Mouse (Mus musculus) ES-E14 (cell line): ENCODE measurements around the gene Abr. TPM values are rescaled to one million over a fixed set of nuclear protein-coding genes. Genes with fewer than 3 reads are reported as not detected.

Source experiments
- DNase-seq: peaks from one replicate; pipeline ENCODE4 v3.0.0-alpha.2; 2013; ENCODE audit warnings: low read depth, low spot score
- H3K27ac ChIP-seq: 2 replicates; pipeline ENCODE4 v1.5.1; 2012; ENCODE audit warnings: low read depth, mild to moderate bottlenecking, low read length, moderate library complexity, mixed read lengths; ENCODE audit not compliant: poor library complexity, insufficient read depth, severe bottlenecking
- H3K36me3 ChIP-seq: 2 replicates; pipeline ENCODE4 v1.6.1; 2012; ENCODE audit warnings: mild to moderate bottlenecking, low read length, moderate library complexity, mixed read lengths; ENCODE audit not compliant: control insufficient read depth, poor library complexity, insufficient read depth, severe bottlenecking
- H3K4me1 ChIP-seq, 2 experiments: fragments of 150-350 bp in 1 of 2; sonication (generic) in 1 of 2; 2 replicates each; pipeline ENCODE4 v1.6.1; 2012; ENCODE audit warnings: low read length in 2 of 2, mild to moderate bottlenecking in 1 of 2, mixed read lengths in 1 of 2; ENCODE audit not compliant: control insufficient read depth in 2 of 2, insufficient read depth in 2 of 2, poor library complexity in 1 of 2
- H3K4me3 ChIP-seq, 2 experiments: fragments of 150-350 bp in 1 of 2; sonication (generic) in 1 of 2; 2 replicates each; pipeline ENCODE4 v1.5.1; 2012; ENCODE audit warnings: low read length in 2 of 2, low read depth in 1 of 2, mild to moderate bottlenecking in 1 of 2, mixed read lengths in 1 of 2; ENCODE audit not compliant: insufficient read depth in 1 of 2, poor library complexity in 1 of 2, severe bottlenecking in 1 of 2
- H3K9ac ChIP-seq: 2 replicates; pipeline ENCODE4 v1.6.1; 2012; ENCODE audit warnings: low read depth, mild to moderate bottlenecking, low read length, mixed read lengths; ENCODE audit not compliant: poor library complexity, insufficient read depth, severe bottlenecking
- H3K9me3 ChIP-seq: fragments of 150-350 bp; sonication (generic); 2 replicates; pipeline ENCODE4 v1.6.1; 2012; ENCODE audit warnings: low read depth, mild to moderate bottlenecking, low read length; ENCODE audit not compliant: control insufficient read depth, insufficient read depth
- CHD2 ChIP-seq: IDR thresholded peaks from 2 replicates; pipeline ENCODE4 v1.6.1; 2014; ENCODE audit warnings: mild to moderate bottlenecking, low read depth, low read length, inconsistent platforms
- HCFC1 ChIP-seq: IDR thresholded peaks from 2 replicates; pipeline ENCODE4 v1.6.1; 2012; ENCODE audit warnings: low read length, inconsistent platforms, borderline replicate concordance; ENCODE audit not compliant: insufficient read depth
- MAFK ChIP-seq: IDR thresholded peaks from 2 replicates; pipeline ENCODE4 v1.6.1; 2014; ENCODE audit warnings: mild to moderate bottlenecking, low read depth, low read length, inconsistent platforms; ENCODE audit not compliant: insufficient read depth
- ZC3H11A ChIP-seq: IDR thresholded peaks from 2 replicates; pipeline ENCODE4 v1.6.1; 2012; ENCODE audit warnings: low read depth, mild to moderate bottlenecking, inconsistent platforms, low read length, borderline replicate concordance
- ZNF384 ChIP-seq: IDR thresholded peaks from 2 replicates; pipeline ENCODE4 v1.6.1; 2012; ENCODE audit warnings: low read depth, low read length, inconsistent platforms
- in situ Hi-C, 2 experiments: fragments of 600-800 bp; cut with MboI; formaldehyde crosslinking; loops; one replicate each; pipeline ENCODE4 v1.15.1; 2025; ENCODE audit warnings: low sequenced_read_pairs in 2 of 2, inconsistent platforms in 1 of 2; ENCODE audit not compliant: unreplicated experiment in 2 of 2
- total RNA-seq: library from RNA; depleted of rRNA; stranded (reverse); fragments of 300-350 nt; gene quantifications from 2 replicates; pipeline ENCODE4 v1.2.3, GENCODE M21; 2012

Abr gene
- total RNA-seq, 1 experiment: 28.6 TPM

- Histone ChIP-seq H3K9me3 (no peaks in the 10 kb centered on the region), H3K36me3 (no peaks in the 10 kb centered on the region), H3K27ac (no peak overlapping the region), H3K4me3 (no peak overlapping the region), H3K9ac (no peak overlapping the region), H3K4me1 (peaks cover 3 to 6% of the 10 kb centered on the region in 2 experiments; a peak in 2 of 4 replicates)
- in situ Hi-C loops: no loop called here
- no peak for DNase-seq
- TF ChIP-seq ZC3H11A (peak; percentile 31; the same call in 1 of the 2 replicates), MAFK (no peak)
Measured at GRCm38 (mm10) chr11:76536576-76537354, 85.3 kb downstream of the Abr start.

GRCm38 (mm10) chr11:76532001-76532400 lies 90.1 kb downstream of the Abr start:
- no peaks in the 10 kb centered on the region; the same call in 1 of the 2 replicates for H3K36me3 ChIP-seq
- in situ Hi-C loops: no loop called here
- no peak overlapping the region for H3K4me3 ChIP-seq
- peaks cover 4 to 24% of the 10 kb centered on the region in 2 experiments; a peak in 3 of 4 replicates for H3K4me1 ChIP-seq
- DNase-seq: no peak
- no peak overlapping the region for H3K9ac ChIP-seq
- no peaks in the 10 kb centered on the region for H3K9me3 ChIP-seq
- TF ChIP-seq CHD2 (no peak), ZC3H11A (no peak), HCFC1 (no peak), ZNF384 (no peak), MAFK (no peak)
- H3K27ac ChIP-seq: no peak overlapping the region

- Histone ChIP-seq H3K4me3 (no peak overlapping the region), H3K36me3 (no peaks in the 10 kb centered on the region; the same call in 1 of the 2 replicates), H3K9ac (no peak overlapping the region), H3K9me3 (no peaks in the 10 kb centered on the region), H3K4me1 (peaks cover 4 to 24% of the 10 kb centered on the region in 2 experiments; a peak in 3 of 4 replicates), H3K27ac (no peak overlapping the region; the same call in 1 of the 2 replicates)
- no peak for DNase-seq
- TF ChIP-seq CHD2 (no peak), ZC3H11A (no peak), MAFK (no peak), ZNF384 (no peak), HCFC1 (no peak)
- in situ Hi-C loops: no loop called here
Measured at GRCm38 (mm10) chr11:76530966-76531678, 91.0 kb downstream of the Abr start.

- TF ChIP-seq CHD2 (no peak), ZC3H11A (no peak), MAFK (no peak), HCFC1 (no peak), ZNF384 (no peak)
- no peak overlapping the region for H3K9ac ChIP-seq
- H3K9me3 ChIP-seq: no peaks in the 10 kb centered on the region
- H3K27ac ChIP-seq: no peak overlapping the region
- DNase-seq: no peak
- H3K4me1 ChIP-seq: peaks cover 2 to 22% of the 10 kb centered on the region in 2 experiments; a peak in 3 of 4 replicates
- no peak overlapping the region for H3K4me3 ChIP-seq
- in situ Hi-C loops: no loop called here
- no peaks in the 10 kb centered on the region; the same call in 1 of the 2 replicates for H3K36me3 ChIP-seq
Measured at GRCm38 (mm10) chr11:76530168-76530935, 91.8 kb downstream of the Abr start.
